Mouse (Mus musculus) kidney, postnatal 0 days (tissue): Measurements from ENCODE around the gene Ppp3r1. TPM values are rescaled to one million over a fixed set of nuclear protein-coding genes. Genes with fewer than 3 reads are reported as not detected.

Experiments used
- ATAC-seq: fragments of 200-750 bp; cut with Nextera tagmentation; replicated peaks from 2 replicates; pipeline ENCODE4 v1.8.0; 2017; ENCODE audit warnings: low read depth, moderate number of reproducible peaks, moderate TSS enrichment, moderate library complexity; ENCODE audit not compliant: low FRiP score
- DNase-seq: peaks from one replicate; pipeline ENCODE4 v3.0.0-alpha.2; 2016; ENCODE audit warnings: low spot score
- H3K27ac ChIP-seq: fragments of 300-500 bp; sonication (generic); 2 replicates; pipeline ENCODE4 v1.5.1; 2014; ENCODE audit warnings: mild to moderate bottlenecking
- H3K27me3 ChIP-seq: fragments of 300-500 bp; sonication (generic); 2 replicates; pipeline ENCODE4 v1.6.1; 2014; ENCODE audit warnings: low read length, mixed read lengths; ENCODE audit not compliant: insufficient read depth
- H3K36me3 ChIP-seq: fragments of 300-500 bp; sonication (generic); 2 replicates; pipeline ENCODE4 v1.6.1; 2014; ENCODE audit warnings: low read length, mixed read lengths; ENCODE audit not compliant: insufficient read depth
- H3K4me1 ChIP-seq: fragments of 300-500 bp; sonication (generic); replicated peaks from 2 replicates; pipeline ENCODE4 v1.6.1; 2014; ENCODE audit warnings: antibody characterized with exemption, low read length, mixed read lengths; ENCODE audit not compliant: insufficient read depth
- H3K4me2 ChIP-seq: fragments of 300-500 bp; sonication (generic); 2 replicates; pipeline ENCODE4 v1.6.1; 2014; ENCODE audit warnings: mild to moderate bottlenecking, low read length, moderate library complexity, mixed read lengths
- H3K4me3 ChIP-seq: fragments of 300-500 bp; sonication (generic); replicated peaks from 2 replicates; pipeline ENCODE4 v1.5.1; 2014; ENCODE audit warnings: low read depth, low read length
- H3K9ac ChIP-seq: fragments of 300-500 bp; sonication (generic); 2 replicates; pipeline ENCODE4 v1.6.1; 2014; ENCODE audit warnings: low read depth, low read length
- H3K9me3 ChIP-seq: fragments of 300-500 bp; sonication (generic); replicated peaks from 2 replicates; pipeline ENCODE4 v1.6.1; 2016; ENCODE audit warnings: low read length, inconsistent platforms, mixed read lengths
- CTCF ChIP-seq: IDR thresholded peaks from 2 replicates; pipeline ENCODE4 v1.5.1; 2016; ENCODE audit warnings: antibody characterized with exemption, low read depth, mild to moderate bottlenecking, moderate library complexity
- polyA plus RNA-seq: library from polyadenylated mRNA; unstranded; fragments of >200 nt; fragmentation: Nextera tagmentation; extraction: Ambion mirVana; gene quantifications from 2 replicates; pipeline ENCODE4 v1.2.1, GENCODE M21; 2015

The Ppp3r1 gene
- polyA plus RNA-seq, 1 experiment from 2014 or later, result 103 TPM

DNA sequence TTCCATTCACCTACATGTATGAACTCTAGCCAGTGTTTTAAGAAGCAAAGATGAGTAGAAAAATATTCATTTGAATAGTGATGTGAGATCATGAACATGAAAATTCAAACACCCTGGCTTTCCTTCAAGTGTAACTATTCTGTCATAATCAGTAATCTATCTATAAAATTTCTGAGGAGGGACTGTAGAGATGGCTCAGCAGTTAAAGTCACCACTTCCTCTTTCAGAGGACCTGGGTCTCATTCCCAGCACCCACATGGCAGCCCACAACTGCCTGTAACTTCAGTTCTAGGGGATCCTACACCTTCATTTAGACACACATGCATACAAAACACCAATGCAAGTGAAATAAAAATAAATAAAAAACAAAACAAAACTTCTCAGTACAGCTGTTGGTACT is 89.7 kb downstream of the Ppp3r1 start:
- Histone ChIP-seq H3K27ac (no peak overlapping the region), H3K4me3 (no peak overlapping the region), H3K36me3 (no peaks in the 10 kb centered on the region), H3K4me1 (no peaks in the 10 kb centered on the region), H3K9ac (no peak overlapping the region), H3K4me2 (no peak overlapping the region), H3K27me3 (no peaks in the 10 kb centered on the region), H3K9me3 (no peaks in the 10 kb centered on the region)
- ATAC-seq (no peak), DNase-seq (no peak)
- TF ChIP-seq CTCF, result no peak

Other genes with a start within 250 kb of the Ppp3r1 start
- 0.42 and 0.71 TPM in 2 replicates for gene Fbxo48, start 207.9 kb upstream of the Ppp3r1 start, polyA plus RNA-seq
- 26.7 and 27.1 TPM in 2 replicates for gene Cnrip1, start 107.7 kb upstream of the Ppp3r1 start, polyA plus RNA-seq
- gene Plek, start 106.9 kb upstream of the Ppp3r1 start, polyA plus RNA-seq, result 1.2 and 1.4 TPM in 2 replicates
- 23.2 and 24.0 TPM in 2 replicates for gene Wdr92, start 22.8 kb downstream of the Ppp3r1 start, polyA plus RNA-seq
- 76.9 and 77.3 TPM in 2 replicates for gene Pno1, start 52.3 kb downstream of the Ppp3r1 start, polyA plus RNA-seq
- gene C1d, start 98.3 kb downstream of the Ppp3r1 start, polyA plus RNA-seq, result 115 and 118 TPM in 2 replicates